Mouse (Mus musculus): ENCODE results near the gene Gm45213.

Gene Gm45213

DNA sequence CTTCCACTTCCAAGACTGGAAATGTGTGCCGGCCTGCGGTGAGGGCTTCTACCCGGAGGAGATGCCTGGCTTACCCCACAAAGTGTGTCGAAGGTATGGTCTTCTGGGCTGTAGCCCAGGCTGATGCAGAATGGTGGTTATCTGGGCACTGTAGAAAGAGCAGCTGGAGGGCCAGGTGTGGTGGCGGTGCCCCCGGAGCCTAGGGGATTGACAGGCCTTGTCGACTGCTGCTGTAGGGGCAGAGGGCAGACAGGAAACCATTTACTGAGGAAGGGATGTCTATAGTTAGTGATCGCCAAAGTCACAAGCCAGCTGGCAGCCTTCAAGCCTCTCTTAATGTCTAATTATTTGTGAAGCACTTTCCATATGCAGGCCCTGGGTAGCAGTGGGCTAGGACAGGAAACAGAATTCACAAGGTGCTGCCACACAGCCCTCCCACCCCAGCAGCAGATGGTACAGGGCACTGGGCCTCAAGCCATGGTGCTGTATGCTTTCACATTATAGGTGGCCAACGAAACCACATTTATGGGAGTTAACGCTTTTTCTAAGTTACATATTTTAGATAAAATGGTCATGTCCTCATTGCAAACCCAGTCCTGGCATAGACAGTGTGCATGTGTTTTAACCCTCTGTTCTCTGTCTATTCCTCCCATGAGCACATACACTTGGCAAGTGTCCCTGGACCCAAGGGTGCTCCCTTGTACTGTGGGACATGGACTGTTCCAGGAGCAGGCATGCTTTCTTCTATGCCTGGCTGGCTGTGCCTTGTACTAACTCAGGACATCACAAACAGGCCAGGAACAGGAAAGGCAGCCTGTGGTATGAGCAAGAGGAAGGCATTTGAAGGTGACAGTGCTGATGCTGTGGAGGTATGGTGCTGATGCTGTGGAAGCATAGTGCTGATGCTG, at the start of gene Gm45213:
Gm45213 (plus strand) TSS at position 51 of the 908 bp plus-strand sequence.
- no peak for DNase-seq

DNA sequence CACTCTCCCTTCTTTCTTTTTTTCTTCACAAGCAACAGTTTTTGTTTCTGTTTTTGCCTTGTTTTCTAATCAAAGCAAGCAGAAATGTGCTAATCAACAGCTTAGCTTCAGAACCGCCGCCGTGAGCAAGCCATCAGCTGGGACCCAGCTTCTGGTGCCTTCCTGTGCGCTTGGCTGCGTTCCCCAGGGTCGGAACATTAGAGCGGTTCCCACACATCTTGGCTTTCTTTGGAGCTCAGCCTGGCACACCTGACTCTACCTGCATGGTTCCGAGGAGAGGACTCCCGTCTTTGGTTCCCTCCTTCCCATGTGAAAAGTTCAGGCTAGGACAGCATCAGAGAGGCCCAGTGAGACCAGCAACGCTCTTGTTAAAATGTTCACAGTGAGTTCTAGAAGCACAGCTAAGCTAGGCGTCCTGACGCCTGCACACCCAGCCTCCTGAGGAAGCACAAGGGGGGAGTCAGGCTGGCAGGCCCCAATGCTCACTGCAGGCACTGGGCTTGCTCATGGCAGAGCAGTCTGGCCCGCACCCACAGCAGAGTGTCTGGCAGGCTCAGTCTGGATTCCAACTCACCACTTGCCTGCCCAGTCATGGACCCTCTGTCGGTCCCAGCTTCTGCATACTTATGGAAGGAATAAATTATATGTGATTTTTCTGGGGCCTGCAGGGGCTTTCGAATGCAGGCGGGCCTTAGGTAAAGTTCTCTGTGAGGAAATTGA, 42.2 kb upstream of the Gm45213 start:
- no peak for DNase-seq

DNA sequence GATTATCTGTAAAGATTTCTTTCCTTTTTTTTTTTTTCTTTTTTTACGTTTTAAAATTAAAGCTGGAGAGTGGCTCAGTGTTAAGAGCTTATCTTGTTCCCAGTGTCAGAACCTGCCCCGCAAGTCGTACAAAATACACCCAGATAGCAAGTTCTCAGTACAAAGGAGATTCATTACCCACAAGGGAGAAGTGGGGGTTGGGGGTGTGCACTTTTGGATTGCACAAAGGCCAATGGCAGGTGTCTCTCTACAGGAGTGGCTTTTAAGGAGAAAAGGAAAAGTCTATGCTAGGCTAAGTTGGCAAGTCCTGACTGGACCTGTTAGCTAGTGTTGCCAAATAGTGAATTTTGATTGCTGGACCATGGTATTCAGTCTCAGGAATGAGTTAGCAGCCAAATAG, 41.6 kb upstream of the Gm45213 start:
- DNase-seq: no peak

DNA sequence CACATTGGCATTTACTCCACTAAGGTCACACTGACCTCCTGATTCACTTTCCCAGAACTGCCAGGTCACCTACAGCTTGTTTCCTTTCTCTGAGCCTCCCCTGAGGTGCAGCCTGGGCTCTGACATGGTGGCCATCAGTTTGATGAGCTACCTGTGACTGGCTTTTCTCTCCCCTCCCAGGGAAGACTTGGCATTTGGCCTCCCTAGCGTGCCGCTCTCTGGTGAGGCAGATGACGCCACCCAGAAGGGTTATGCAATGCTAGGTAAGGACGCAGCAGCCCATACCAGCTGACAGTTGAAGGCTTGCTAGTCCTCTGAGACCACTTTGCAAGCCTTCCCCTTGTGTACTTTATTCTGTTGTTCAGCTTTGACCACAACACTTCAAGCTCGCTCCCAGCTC, 40.0 kb upstream of the Gm45213 start:
- DNase-seq: no peak

DNA sequence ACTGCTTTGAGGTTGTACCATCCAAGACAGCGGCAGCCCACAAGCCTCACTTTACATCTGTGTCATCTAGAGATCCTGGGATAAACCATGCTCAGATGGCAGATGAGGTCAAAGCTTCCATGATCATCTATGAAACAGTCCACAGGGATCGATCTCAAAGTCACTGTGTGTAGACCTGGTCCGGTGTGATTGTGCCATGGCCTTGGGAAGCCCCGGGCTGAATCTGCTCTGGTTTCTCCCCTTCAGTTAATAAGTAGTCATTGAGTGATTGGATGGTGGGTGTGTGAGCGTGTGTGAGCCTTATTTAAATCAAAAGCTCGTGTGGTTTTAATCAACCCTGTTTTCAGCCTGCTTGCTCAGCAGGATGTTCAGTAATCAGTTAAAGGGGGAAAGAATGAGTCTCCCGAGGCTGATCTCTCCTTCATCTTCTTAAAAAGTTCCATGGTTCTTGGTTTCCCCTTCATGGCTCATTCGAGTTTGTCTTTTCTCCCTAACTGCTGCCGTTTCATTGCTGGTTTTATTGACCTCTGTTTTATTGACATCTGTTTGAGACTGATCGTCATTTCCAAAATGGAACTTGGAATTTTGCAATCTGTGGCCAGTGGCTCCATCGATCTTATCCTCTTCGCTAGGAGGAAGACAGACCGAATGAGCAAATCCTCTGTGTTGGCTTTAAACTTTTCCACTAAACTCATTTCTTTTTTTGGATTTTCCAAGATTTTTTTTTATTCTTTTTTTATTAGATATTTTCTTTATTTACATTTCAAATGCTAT, 39.4 kb upstream of the Gm45213 start:
- no peak for DNase-seq

DNA sequence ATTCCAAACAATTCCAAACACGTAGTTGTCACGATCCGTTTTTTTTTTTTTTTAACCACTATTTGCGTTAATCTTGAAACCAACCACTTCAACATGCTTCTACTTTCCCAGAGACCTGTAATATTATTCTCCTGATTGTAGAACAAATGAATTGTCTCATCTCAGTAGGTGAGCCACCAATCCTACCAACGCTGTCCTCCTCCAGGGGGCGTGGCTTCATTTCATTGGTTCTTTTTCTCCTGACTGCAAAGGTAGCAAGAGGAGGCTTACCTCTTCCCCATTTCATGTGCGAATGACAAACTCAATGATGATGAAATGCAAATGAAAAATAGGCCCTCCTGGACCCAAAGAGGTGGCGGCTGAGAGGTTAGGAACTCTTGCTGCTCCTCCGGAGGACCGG, 38.3 kb upstream of the Gm45213 start:
- DNase-seq: no peak

DNA sequence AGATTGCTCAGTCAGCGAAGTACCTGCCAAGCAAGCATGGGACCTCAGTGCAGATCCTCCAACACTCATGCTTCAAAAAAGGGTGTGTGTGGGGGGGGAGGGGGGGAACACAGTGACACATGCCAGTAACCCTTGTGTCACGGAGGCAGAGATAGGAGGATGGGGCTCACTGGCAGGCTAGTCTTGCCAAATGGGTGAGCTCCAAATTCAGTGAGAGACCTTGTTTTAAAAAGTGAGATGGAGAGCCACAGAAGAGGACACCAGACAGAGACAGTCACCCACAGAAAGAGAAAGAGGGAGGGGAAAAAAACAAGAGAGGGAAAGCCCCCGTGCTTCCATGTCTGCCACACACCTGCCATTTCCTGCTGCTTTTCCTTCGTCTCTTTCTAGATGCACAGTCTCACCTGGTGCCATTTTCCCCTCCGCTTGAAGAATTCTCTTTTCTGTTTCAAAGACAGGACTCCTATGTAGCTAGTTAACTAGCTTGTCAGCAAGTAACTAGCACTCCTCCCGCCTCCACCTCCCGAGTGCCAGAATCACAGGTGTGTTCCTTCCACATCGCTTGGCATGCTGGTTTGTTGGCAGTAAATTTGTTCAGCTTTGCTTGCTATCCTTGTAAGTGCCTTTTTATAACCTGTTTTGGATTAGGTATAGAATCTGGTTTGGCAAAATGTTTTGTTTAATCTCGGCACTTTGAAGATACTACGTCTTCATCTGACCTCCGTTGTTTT, 35.1 kb upstream of the Gm45213 start:
- no peak for DNase-seq

DNA sequence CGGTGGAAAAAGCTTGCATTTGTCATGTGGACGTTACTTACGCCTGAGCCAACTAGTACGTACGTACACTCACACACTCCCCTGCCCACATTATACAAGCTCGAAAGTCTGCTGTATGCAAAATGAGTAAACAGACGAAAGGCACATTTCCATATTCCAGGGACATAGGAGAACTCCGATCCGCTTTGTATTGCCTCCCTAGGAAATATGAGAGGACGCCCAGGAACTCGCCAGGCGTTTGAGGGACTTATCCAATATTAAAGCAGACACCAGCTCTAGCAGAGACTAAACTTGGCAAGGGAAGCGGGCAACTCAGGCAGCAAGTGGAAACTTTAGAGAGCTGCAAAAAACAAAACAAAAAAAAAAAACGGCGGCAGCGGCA, 34.5 kb upstream of the Gm45213 start:
- no peak for DNase-seq

DNA sequence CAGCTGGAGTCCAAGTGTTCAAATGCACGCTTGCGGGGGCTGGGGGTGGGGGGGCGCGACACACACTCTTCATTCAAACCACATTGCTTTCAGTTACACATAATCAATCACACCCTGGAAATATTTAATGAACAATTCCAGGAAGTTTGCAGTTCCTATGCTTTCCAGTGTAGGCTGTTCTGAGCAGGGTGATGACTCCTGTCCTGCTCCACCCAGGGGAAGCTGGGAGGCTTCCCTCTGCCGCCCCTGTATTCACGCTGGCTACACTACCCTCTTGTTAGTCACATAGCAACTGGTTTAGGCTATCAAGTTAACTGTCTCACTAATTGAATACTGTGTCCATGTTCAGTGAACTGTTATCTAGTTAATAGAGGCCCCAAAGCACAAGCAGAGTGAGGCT, 32.9 kb upstream of the Gm45213 start:
- no peak for DNase-seq

DNA sequence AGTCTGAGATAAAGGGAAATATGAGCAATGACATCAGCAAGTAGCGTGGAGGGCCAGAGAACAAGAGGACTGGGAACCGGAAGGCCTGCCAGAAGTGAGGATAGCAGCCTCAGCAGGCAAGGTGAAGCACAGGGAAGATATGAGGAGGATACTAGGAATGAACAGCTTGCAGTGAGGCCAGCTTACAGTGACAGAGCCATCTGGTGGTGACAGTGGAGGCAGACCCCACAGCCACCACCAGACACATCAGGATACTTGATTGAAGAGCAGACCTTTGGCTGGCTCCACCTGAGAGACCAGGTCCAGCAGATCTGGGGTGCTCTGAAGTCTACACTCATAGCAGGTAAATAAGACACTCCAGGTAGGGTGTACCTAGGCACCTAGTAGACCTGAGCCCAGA, 15.7 kb upstream of the Gm45213 start:
- no peak for DNase-seq

DNA sequence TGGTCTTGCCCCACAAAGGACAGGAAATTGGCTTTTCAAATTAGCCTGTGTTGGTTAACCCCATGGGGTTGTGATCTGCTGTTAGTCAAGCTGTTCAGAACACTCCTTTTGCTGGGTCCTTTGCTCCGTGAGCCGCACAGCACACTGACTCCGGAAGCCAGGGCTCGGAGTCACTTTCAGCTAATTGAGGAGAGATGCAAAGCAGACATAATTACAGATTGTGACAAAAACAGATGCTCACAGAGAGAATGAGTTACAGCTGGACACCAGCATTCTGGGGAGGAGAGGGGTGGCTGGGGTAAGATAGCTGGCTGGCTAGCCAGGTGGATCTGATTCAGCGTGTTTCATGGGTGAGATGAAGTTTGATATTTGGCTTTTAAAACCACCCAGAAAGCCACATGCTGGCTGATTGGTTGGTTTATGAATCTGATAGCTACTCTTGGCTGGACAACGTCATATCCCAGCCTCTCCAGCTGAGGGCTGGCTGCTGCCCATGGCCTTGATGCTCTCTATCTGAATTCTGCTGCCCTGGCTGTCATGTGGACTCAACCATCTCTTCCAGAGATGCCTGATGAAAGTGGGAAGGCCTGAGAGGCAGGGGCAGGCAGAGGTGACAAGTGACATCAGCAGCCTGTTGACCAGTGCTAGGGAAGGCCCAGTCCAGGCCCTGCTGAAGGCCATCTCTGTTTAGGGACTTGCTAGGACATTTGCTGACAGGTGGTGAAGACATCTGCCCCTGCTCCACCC, 14.5 kb upstream of the Gm45213 start:
- no peak for DNase-seq

DNA sequence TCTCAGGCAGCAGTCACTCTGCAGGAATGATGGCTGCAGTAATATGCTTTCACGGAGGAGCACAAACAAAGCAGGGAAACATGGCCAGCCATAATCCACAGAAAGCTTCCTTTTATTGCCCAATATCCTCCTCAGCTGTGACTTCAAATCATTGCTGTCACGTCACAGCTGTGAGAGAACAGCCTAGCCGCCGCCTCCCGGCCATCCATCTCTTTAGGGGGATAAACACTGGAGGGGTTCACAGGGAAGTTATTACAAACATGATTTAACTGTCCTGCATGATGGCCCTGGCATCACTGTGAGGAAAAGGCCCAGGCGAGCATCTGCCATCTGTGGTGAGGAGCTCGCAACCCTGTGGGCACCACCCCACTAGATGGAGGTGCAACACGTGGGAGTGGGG, 6.6 kb upstream of the Gm45213 start:
- DNase-seq: no peak

DNA sequence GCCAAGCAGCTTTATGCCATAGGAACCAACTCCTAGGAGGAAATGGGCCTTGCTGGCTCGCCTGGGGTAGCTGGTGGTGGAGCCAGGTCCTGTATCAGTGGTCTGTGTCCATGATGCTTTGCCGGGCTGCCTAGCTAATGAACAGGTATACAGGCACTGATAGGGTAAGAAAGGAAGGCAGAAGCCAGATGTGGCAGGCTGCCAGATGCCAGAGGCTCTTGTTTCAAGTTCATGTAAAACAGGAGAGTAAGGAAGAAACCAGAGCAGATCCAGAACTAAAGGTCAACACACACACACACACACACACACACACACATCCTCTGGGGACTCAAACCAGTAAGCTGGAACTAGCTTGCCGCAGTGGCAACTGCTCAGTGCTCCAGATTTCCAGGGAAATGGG, 5.1 kb upstream of the Gm45213 start:
- no peak for DNase-seq

DNA sequence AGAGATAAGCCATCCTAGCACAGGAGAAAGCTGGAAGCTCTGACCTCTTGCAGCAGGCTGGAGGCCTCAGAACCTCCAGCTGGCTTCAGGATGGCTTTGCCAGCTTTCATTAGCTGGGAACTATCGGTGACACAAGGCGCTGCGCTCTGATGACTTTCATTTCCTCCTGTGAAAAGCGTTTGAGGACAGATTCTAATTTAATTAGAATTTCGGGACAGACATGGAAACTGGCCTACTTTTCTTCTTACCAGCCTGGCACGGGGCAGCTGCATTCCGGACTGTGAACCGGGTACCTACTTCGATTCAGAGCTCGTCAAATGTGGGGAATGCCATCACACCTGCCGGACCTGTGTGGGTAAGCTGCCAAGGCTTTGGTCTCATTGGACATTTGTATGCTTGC, 4.7 kb upstream of the Gm45213 start:
- DNase-seq: no peak

DNA sequence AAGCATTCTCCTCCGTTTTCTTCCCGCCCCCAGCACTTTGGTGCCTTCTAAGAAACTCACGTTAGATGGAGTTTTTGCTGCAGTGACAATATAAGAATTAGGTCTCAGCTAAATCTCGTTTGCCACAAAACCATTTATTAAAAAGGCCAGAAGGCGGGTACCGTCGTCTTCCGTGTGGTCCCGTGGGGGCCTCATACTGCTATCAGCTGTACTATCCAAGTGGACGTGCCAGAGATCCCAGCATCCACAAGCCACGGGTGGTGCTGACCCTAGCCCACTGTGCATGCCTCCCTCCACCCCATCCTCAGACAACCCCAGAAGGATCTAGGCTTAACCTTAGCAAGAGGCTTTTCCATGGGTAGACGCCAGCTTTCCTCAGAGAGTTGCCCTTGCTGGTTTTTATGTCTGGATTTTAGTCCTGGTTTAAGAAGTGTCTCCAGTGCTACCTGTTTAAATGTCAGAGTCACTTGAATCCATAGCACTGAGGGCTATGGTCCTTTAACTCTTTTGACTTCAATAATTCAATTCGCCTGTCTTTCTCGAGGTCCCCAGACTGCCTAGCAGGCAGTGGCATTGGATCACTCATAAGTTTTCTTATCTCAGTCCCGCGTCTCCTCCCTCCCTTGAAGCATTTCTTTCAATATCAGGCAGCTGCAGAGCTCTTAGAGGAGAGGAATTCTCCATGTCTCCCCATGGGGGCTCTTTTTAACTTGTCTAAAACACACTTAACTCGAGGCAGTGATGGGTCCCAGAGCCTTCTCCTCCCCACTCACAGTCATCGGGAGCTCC, 3.2 kb upstream of the Gm45213 start:
- DNase-seq: no peak

DNA sequence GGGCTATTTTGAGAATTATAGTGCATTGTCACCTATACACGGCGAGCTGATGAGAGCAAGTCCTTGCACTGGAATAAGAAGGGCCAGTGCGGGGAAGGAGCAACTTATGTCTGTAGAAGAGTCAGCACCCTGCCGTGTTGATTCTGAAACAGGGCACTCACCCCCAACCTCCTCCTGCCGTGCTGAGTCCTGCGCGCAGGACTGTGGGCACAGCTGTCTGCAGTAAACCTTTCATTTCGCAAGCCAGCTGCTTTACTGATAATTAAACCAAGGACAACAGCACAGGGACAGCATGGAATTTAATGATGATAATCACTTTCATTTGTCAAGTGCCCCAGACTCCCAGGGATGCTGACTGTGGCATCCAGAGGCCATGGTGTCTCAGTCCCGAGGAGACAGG, 1.2 kb downstream of the Gm45213 start:
- no peak for DNase-seq

DNA sequence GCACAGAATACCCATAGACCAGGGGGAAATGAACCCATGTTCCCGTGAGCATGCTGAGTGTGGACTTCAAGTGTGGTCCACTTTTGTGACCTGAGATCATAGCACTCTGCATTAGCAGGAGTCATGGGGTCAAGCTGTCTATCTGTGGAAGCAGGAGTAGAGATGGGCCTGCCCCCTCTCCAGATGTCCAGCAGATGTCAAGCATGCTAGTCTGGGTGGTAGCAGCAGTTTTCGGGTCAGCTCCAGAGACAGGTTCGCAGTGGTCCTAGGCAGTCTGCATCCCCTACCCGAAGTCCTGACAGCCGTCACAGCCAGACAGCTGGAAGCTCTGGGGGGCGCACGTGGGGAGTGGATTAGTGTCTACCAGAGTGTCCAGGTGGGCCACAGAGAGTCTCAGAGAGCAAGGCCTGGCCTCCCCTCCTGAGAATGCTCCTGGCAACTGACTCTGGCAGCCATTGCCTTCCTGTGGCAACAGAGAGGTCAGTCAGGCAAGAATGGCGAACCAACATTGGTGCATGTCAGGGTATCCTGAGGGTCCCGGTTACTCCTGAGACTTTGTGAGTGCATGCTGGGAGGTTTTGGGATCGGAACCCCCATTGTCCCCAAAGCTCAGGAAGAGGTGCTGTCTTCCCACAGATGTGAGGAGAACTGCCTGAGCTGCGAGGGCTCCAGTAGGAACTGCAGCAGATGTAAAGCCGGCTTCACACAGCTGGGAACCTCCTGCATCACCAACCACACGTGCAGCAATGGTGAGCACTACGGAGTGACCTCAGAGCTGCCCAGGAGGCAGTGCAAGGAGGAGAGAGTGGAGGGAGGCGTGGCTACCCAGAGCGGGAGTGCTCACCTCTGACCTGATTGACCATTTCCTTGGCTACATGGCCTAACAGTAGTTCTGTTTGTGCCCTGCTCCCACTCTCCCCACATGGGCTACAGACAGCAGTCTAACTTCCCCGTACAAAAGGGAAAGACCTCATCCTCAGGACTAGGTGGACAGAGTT, 3.8 kb downstream of the Gm45213 start:
- no peak for DNase-seq

DNA sequence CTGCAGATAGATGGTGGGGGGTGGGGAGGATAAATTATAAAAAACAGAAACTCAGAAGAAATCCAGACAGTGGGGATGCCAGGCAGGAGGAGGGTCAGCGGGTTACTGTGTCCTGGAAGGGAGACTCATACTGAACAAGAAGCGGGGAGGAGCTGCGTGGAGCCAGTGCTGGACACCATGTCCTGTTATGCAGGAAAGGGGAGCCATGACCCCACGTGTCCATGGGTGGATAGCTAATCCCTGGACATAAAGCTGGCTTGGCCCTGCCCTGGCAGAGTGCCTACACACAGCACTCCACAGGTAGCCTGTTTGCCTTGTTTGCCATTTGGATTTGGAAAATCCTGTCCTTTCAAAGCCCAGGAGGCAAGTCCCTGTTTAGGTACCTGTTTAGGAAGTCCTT, 4.6 kb downstream of the Gm45213 start:
- no peak for DNase-seq

DNA sequence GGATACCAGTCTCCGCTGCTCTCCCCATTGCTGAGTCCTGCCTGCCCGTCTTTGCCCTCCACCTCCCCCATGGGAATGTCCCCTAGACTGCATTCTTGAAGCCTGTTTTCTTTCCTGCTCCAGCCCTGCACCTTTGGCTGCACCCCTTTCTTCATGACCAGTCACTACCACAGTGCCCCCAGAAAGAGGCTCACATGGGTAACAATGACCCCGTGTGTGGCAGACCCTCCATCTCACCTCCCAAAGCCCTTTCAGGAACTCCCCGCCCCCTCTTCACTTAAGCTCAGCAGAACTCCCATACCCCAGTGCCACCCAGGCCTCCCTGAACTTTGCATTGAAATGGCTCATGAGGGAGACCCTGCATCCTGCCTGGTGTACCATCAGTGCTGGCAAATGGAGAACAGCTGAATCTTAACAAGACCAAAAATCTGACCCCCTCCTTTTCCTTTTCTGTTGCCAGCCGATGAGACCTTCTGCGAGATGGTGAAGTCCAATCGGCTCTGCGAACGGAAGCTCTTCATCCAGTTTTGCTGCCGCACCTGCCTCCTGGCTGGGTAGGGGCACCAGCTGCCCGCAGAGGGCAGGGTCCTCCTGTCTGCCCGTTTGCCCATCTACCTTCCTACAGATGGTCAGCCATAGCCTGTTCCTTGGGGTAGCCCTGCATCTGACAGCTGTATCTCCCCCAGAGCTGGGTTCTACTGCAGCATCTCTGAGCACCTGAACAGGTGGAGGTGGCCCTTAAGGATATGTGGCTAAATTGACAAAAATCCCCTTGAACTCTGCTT, 5.2 kb downstream of the Gm45213 start:
- DNase-seq: no peak

Measured in kidney, adult 18-20 months (tissue).